Mouse (Mus musculus) embryonic facial prominence, embryonic 10.5 days (tissue): ENCODE measurements around the gene Ddx47. TPM values are rescaled to one million over a fixed set of nuclear protein-coding genes. Genes with fewer than 3 reads are reported as not detected.

Experiments used
- DNase-seq: peaks from one replicate; pipeline ENCODE4 v3.0.0-alpha.2; 2017; ENCODE audit warnings: low spot score
- H3K27ac ChIP-seq: fragments of 300-500 bp; sonication (generic); replicated peaks from 2 replicates; pipeline ENCODE4 v1.5.1; 2016; ENCODE audit warnings: mild to moderate bottlenecking
- H3K27me3 ChIP-seq: fragments of 300-500 bp; sonication (generic); replicated peaks from 2 replicates; pipeline ENCODE4 v1.6.1; 2016; ENCODE audit warnings: low read depth, mild to moderate bottlenecking; ENCODE audit not compliant: poor library complexity, severe bottlenecking
- H3K36me3 ChIP-seq: fragments of 300-500 bp; sonication (generic); replicated peaks from 2 replicates; pipeline ENCODE4 v1.6.1; 2016; ENCODE audit warnings: mild to moderate bottlenecking, moderate library complexity
- H3K4me1 ChIP-seq: fragments of 300-500 bp; sonication (generic); 2 replicates; pipeline ENCODE4 v1.6.1; 2016
- H3K4me3 ChIP-seq: fragments of 300-500 bp; sonication (generic); 2 replicates; pipeline ENCODE4 v1.5.1; 2016; ENCODE audit warnings: mild to moderate bottlenecking, moderate library complexity
- H3K9me3 ChIP-seq: fragments of 300-500 bp; sonication (generic); 2 replicates; pipeline ENCODE4 v1.6.1; 2016; ENCODE audit warnings: mild to moderate bottlenecking
- WGBS: fragments of 180-500 bp; shearing (Covaris S2); methylation state at CpG from one replicate; pipeline ENCODE4 v1.1.7; 2016; 5-methylcytosine and 5-hydroxymethylcytosine counted together
- polyA plus RNA-seq: library from polyadenylated mRNA; unstranded; fragments of >200 nt; fragmentation: Nextera tagmentation; extraction: Ambion mirVana; gene quantifications from 2 replicates; pipeline ENCODE4 v1.2.1, GENCODE M21; 2016

The Ddx47 gene
- polyA plus RNA-seq, 1 experiment from 2014 or later, result 113 TPM

DNA sequence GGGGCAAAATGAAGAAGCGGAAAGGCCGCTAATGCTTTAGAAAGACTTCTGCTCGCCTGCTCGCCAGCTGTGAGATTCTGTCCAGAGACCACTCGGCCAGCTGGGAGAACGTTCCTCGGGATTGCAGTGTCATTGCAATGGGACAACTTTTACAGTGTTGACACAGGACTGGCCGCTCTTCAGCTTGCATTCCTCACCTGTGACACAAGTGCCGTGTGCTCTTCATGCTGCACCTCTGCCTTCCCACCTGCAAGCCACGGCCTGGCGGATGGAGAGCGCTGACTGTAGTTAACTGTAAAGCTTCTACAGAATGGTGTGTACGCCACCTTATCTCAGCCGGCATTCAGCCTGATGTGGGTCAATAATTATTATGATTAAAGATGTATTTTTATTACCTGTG, 12.0 kb downstream of the Ddx47 start:
- no peak for DNase-seq
- Histone ChIP-seq H3K36me3 (peaks cover 72% of the 10 kb centered on the region), H3K27ac (no peak overlapping the region), H3K27me3 (no peaks in the 10 kb centered on the region), H3K4me1 (no peaks in the 10 kb centered on the region), H3K9me3 (no peaks in the 10 kb centered on the region), H3K4me3 (no peak overlapping the region)
- 92% methylated on average over 14 of the region's 14 CpGs for WGBS

- H3K36me3 ChIP-seq, result peaks cover 57% of the 10 kb centered on the region
- H3K4me3 ChIP-seq, result no peak overlapping the region
- no peaks in the 10 kb centered on the region for H3K9me3 ChIP-seq
- DNase-seq, result no peak
- 93% methylated on average over 1 of the region's 1 CpGs for WGBS
- H3K27ac ChIP-seq, result no peak overlapping the region
- no peaks in the 10 kb centered on the region for H3K4me1 ChIP-seq
- H3K27me3 ChIP-seq, result no peaks in the 10 kb centered on the region
These were observed 13.5 kb downstream of the Ddx47 start for GRCm38 (mm10) chr6:135024781-135025420.

DNA sequence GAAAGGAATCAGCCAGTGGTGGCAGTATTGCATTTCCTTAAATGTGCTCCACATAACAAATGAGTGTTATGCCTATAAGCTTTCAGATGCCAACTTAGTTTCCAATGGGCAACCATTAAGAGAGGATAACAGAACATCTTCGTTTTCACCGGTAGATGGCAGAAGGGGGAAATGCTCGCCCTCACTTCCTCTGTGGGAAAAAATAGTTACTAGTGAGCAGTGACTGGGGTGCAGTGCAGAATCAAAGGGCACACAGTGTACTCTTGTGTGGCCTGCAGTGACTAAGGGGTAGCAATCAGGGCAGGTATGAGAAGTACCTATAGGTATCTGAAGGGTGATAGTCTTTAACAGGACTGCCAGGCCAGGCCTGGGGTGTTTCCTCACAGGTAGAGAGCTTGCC, 14.8 kb downstream of the Ddx47 start:
- H3K36me3 ChIP-seq, result peaks cover 44% of the 10 kb centered on the region
- no peak overlapping the region for H3K4me3 ChIP-seq
- no peak for DNase-seq
- H3K4me1 ChIP-seq, result no peaks in the 10 kb centered on the region
- 8% methylated on average over 3 of the region's 3 CpGs for WGBS
- H3K27ac ChIP-seq, result no peak overlapping the region
- no peaks in the 10 kb centered on the region for H3K27me3 ChIP-seq
- no peaks in the 10 kb centered on the region for H3K9me3 ChIP-seq

DNA sequence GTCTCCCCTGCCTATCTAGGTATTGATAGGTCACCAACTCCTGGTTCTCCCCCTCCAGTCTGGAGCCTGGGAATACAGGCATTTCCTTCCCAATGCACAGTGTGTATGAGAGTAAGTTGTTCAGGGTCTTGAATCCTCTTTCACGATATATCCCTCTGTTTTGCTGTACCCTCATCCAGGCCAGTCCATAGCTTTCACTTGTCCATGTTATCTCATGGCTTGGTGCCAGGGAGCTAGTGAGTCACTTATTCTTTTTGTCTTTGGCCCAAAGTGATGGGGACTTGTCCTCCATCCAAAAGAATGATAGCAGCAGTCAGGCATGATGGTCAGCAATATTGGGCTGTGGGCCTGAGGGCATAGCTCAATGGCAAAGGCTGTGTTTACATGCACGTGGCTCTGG, 15.3 kb downstream of the Ddx47 start:
- DNase-seq, result no peak
- Histone ChIP-seq H3K36me3 (peaks cover 38% of the 10 kb centered on the region), H3K27ac (no peak overlapping the region), H3K27me3 (no peaks in the 10 kb centered on the region), H3K4me1 (no peaks in the 10 kb centered on the region), H3K4me3 (no peak overlapping the region), H3K9me3 (no peaks in the 10 kb centered on the region)
- WGBS, result 76% methylated on average over 2 of the region's 2 CpGs

GRCm38 (mm10) chr6:135029246-135029645, 17.8 kb downstream of the Ddx47 start:
- Histone ChIP-seq H3K27ac (no peak overlapping the region), H3K36me3 (peaks cover 13% of the 10 kb centered on the region), H3K4me1 (no peaks in the 10 kb centered on the region), H3K9me3 (no peaks in the 10 kb centered on the region), H3K4me3 (no peak overlapping the region), H3K27me3 (no peaks in the 10 kb centered on the region)
- 86% methylated on average over 4 of the region's 4 CpGs for WGBS
- no peak for DNase-seq

DNA sequence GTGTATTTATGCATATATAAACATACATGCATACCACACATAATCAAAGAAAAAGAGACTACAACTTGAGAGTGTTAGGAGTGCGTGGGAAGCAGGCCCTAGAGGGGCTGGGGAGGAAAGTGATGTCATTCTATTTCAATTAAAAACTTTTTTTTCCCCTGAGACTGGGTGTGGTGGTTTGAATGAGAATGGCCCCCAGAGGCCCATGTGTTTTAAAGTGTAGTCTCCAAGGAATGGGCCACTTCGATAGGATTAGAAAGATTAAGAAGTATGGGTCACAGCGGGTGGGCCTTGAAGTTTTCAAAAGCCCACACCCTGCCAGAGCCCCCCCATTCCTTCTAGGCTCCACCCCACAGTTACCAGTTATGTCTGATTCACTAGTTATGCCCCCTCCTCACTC, 27.3 kb downstream of the Ddx47 start:
- H3K36me3 ChIP-seq, result no peaks in the 10 kb centered on the region
- H3K9me3 ChIP-seq, result no peaks in the 10 kb centered on the region
- no peak overlapping the region for H3K4me3 ChIP-seq
- peaks cover 9% of the 10 kb centered on the region for H3K4me1 ChIP-seq
- WGBS, result 57% methylated on average over 3 of the region's 3 CpGs
- DNase-seq, result no peak
- H3K27ac ChIP-seq, result no peak overlapping the region
- H3K27me3 ChIP-seq, result peaks cover 36% of the 10 kb centered on the region

DNA sequence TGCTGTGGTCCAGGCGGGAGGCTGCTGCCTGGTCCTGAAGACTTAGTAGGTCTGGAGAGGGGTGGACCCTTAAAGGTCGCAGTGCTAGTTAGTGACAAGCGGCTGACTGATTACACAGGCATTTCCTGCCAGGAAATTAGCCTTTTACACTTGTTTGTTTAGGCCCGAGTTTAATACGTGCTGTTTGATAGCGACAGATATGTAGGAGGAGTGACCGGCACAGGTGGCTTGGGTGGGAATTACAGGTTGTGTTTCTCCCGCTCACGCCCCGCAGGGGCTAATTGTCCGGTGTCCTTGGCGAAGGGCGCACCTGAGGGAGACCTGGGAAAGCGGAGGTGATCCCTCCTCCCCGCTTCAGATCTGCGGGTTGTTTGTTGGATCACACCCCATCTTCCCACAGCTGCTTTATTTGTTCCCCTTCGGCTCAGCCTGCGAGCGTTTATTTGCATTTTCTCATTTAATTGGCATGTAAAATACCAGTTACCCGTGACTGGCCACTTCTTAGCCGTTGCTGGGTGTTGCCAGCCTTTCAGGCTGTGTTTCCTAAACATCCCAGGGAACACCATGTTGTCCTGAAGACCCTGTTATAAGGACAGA, 29.0 kb downstream of the Ddx47 start:
- 4% methylated on average over 21 of the region's 21 CpGs for WGBS

GRCm38 (mm10) chr6:135041930-135042329, 30.5 kb downstream of the Ddx47 start:
- peaks cover 44% of the 10 kb centered on the region for H3K27me3 ChIP-seq
- H3K4me1 ChIP-seq, result peaks cover 9% of the 10 kb centered on the region
- H3K9me3 ChIP-seq, result no peaks in the 10 kb centered on the region
- no peak overlapping the region for H3K4me3 ChIP-seq
- WGBS, result 57% methylated on average over 3 of the region's 3 CpGs
- no peak for DNase-seq
- H3K27ac ChIP-seq, result no peak overlapping the region
- H3K36me3 ChIP-seq, result no peaks in the 10 kb centered on the region

More for the DNA sequence above, 29.0 kb downstream of the Ddx47 start:
- H3K4me3 ChIP-seq, result peak overlapping the region; percentile 29
- H3K4me1 ChIP-seq, result peaks cover 9% of the 10 kb centered on the region
- H3K9me3 ChIP-seq, result no peaks in the 10 kb centered on the region
- no peak overlapping the region for H3K27ac ChIP-seq
- no peaks in the 10 kb centered on the region for H3K36me3 ChIP-seq
- peaks cover 36% of the 10 kb centered on the region for H3K27me3 ChIP-seq
- DNase-seq, result peak; percentile 11

DNA sequence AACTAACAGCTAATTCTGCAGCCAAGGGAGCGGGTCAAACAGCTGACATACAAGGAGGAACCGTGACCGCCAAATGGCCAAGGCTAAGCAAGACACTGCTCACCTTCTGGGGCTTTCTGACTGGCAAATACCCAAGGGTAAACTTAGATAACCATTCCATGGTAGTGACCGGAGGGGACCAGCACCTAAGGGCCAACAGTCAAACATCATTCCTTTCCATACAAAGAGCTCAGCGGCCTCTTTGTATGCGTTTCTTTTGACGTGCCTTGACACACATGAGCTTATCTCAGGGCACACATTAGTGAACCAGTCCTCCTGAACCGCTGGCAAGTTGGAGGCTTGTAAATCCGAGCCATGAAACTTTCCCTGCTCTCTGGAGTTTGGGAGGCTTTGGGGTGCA, 35.9 kb downstream of the Ddx47 start:
- DNase-seq, result no peak
- Histone ChIP-seq H3K27me3 (peaks cover 19% of the 10 kb centered on the region; the same call in 1 of the 2 replicates), H3K4me1 (peaks cover 8% of the 10 kb centered on the region), H3K4me3 (no peak overlapping the region), H3K27ac (no peak overlapping the region), H3K36me3 (no peaks in the 10 kb centered on the region), H3K9me3 (no peaks in the 10 kb centered on the region)
- WGBS, result 78% methylated on average over 9 of the region's 9 CpGs

DNA sequence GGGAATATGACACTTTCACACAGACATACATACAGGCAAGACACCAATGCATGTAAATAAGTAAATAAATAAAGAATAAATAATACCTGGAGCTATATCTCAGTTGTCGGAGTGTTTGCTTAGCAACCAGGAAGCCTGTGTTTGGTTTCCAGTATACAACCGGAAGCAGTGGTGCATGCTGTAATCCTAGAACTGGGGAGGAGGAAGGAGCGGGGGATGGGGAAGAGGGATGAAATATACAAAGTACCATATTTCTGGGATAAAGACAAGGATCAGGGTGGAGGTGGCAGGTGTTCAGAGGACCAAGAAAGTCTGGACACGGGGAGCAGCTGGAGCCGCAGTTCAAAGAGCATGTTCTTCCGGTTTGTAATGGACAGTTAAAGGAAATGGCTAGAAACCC, 37.1 kb downstream of the Ddx47 start:
- DNase-seq, result no peak
- no peaks in the 10 kb centered on the region for H3K9me3 ChIP-seq
- H3K27ac ChIP-seq, result no peak overlapping the region
- no peak overlapping the region for H3K4me3 ChIP-seq
- H3K36me3 ChIP-seq, result no peaks in the 10 kb centered on the region
- 82% methylated on average over 6 of the region's 6 CpGs for WGBS
- H3K27me3 ChIP-seq, result peaks cover 19% of the 10 kb centered on the region; the same call in 1 of the 2 replicates
- peaks cover 8% of the 10 kb centered on the region for H3K4me1 ChIP-seq

DNA sequence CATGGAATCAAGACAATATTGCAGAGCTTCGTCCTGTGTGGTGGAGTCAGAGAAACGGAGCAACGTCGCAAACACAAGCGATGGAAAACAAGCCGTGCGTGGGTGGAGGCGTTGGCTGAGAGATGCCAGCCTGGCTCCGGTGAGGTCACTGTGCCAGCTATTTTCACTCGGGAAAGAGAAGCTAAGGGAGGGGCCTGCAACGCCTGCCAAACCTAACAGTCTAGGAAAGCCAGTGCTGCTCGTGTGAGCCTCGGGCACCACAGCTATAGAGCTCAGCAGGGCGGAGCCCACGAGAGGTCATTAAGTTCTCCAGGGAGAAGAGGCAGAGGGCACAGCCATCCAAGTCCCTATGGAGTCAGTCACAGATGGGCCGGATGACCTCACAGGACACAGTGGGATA, 37.5 kb downstream of the Ddx47 start:
- Histone ChIP-seq H3K27me3 (peaks cover 19% of the 10 kb centered on the region; the same call in 1 of the 2 replicates), H3K4me3 (no peak overlapping the region), H3K27ac (no peak overlapping the region), H3K4me1 (peaks cover 8% of the 10 kb centered on the region), H3K9me3 (no peaks in the 10 kb centered on the region), H3K36me3 (no peaks in the 10 kb centered on the region)
- no peak for DNase-seq
- 88% methylated on average over 16 of the region's 16 CpGs for WGBS

DNA sequence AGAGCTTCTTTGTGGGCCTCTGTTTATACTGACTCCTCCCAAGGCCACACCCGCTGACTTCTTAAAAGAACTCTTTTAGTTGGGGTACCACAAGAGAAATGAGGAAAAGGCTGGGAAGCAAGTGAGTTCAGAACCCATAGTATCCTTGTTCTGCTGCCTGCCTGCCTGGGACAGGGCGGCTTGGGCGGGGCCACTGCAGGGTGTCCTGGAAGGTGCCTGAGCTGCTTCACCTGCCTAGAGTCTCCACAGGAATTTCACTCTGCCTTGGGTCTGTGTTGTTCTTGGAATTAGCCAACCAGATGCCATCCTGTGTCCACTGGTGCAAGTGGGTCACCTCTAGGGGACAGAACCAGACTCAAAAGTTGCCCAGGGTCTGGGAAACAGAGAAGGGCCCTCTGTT, 42.4 kb downstream of the Ddx47 start:
- no peak for DNase-seq
- Histone ChIP-seq H3K4me1 (peaks cover 4% of the 10 kb centered on the region), H3K27me3 (0 out of 2 replicates have a peak, but pooled peaks cover 4% of the 10 kb centered on the region), H3K27ac (no peak overlapping the region), H3K36me3 (no peaks in the 10 kb centered on the region), H3K9me3 (no peaks in the 10 kb centered on the region), H3K4me3 (no peak overlapping the region)
- 61% methylated on average over 3 of the region's 3 CpGs for WGBS

GRCm38 (mm10) chr6:135055882-135056281, 44.5 kb downstream of the Ddx47 start:
- Histone ChIP-seq H3K27me3 (0 out of 2 replicates have a peak, but pooled peaks cover 4% of the 10 kb centered on the region), H3K4me3 (no peak overlapping the region), H3K9me3 (no peaks in the 10 kb centered on the region), H3K4me1 (no peaks in the 10 kb centered on the region), H3K27ac (no peak overlapping the region), H3K36me3 (no peaks in the 10 kb centered on the region)
- no peak for DNase-seq
- 57% methylated on average over 4 of the region's 4 CpGs for WGBS
